Mouse (Mus musculus) layer of hippocampus, postnatal 14 days (tissue): ENCODE data around the gene Arap2. TPM values are rescaled to one million over a fixed set of nuclear protein-coding genes. Genes with fewer than 3 reads are reported as not detected.
A peak's percentile ranks its signal among the peaks of the same experiment; 100 is the strongest.

Experiments
- DNase-seq, 2 experiments: peaks; one replicate each; pipeline ENCODE4 v3.0.0; 2021 to 2022; ENCODE audit warnings: low spot score in 2 of 2, mixed read lengths in 1 of 2
- long read RNA-seq, 2 experiments: library from polyadenylated mRNA; stranded (forward); transcript quantifications; one replicate each; pipeline ENCODE4 v2.0.0; 2021
- total RNA-seq, 2 experiments: library from RNA; stranded (reverse); gene quantifications; 2 replicates each; pipeline ENCODE4 v1.2.3; 2021

The Arap2 gene
- 10 to 100 TPM; 37.8 to 46.5 TPM for total RNA-seq
- long read RNA-seq, experiment 1, full-length matches to known transcripts, result 1 of 2 reads
- long read RNA-seq, experiment 1, partial matches to known transcripts, result 1 of 2 reads
- long read RNA-seq, experiment 1, other reads (novel, unspliced or antisense), result 0 of 2 reads
- long read RNA-seq, experiment 2, full-length matches to known transcripts, result 1 of 4 reads
- long read RNA-seq, experiment 2, partial matches to known transcripts, result 3 of 4 reads
- long read RNA-seq, experiment 2, other reads (novel, unspliced or antisense), result 0 of 4 reads

- peak in 1 of 2 experiments; percentile 46 for DNase-seq
Measured at GRCm38 (mm10) chr5:62765784-62766701, at the start of gene Arap2. Gene Arap2 (minus strand): TSS chr5:62766159.

- DNase-seq, result no peak
Measured at GRCm38 (mm10) chr5:62815741-62816140, 49.8 kb upstream of the Arap2 start.

GRCm38 (mm10) chr5:62814072-62814414 is 48.1 kb upstream of the Arap2 start:
- DNase-seq, result no peak

GRCm38 (mm10) chr5:62813402-62814071 is 47.6 kb upstream of the Arap2 start, which contains the start of gene Dthd1:
Gene Dthd1 (plus strand): TSS chr5:62813823.
- peak in 1 of 2 experiments; percentile 57 for DNase-seq

GRCm38 (mm10) chr5:62792776-62793175 is 26.8 kb upstream of the Arap2 start:
- no peak for DNase-seq

- DNase-seq, result no peak
Measured at GRCm38 (mm10) chr5:62790921-62791564, 25.1 kb upstream of the Arap2 start.

- no peak for DNase-seq
Measured at GRCm38 (mm10) chr5:62786809-62787208, 20.9 kb upstream of the Arap2 start.

GRCm38 (mm10) chr5:62778682-62779081 is 12.7 kb upstream of the Arap2 start:
- DNase-seq, result no peak

- DNase-seq, result no peak
Measured at GRCm38 (mm10) chr5:62777804-62778203, 11.8 kb upstream of the Arap2 start.

- DNase-seq, result no peak
Measured at GRCm38 (mm10) chr5:62771775-62772599, 6.0 kb upstream of the Arap2 start.

GRCm38 (mm10) chr5:62765459-62765783 is 538 bp downstream of the Arap2 start:
- DNase-seq, result no peak

- DNase-seq, result no peak
Measured at GRCm38 (mm10) chr5:62764161-62764560, 1.8 kb downstream of the Arap2 start.

GRCm38 (mm10) chr5:62763046-62763445 is 2.9 kb downstream of the Arap2 start:
- DNase-seq, result no peak

- DNase-seq, result no peak
Measured at GRCm38 (mm10) chr5:62762298-62762960, 3.5 kb downstream of the Arap2 start.

- no peak for DNase-seq
Measured at GRCm38 (mm10) chr5:62760791-62761504, 5.0 kb downstream of the Arap2 start.

- no peak for DNase-seq
Measured at GRCm38 (mm10) chr5:62755808-62756527, 10.0 kb downstream of the Arap2 start.

- no peak for DNase-seq
Measured at GRCm38 (mm10) chr5:62752934-62753333, 13.0 kb downstream of the Arap2 start.

- DNase-seq, result no peak
Measured at GRCm38 (mm10) chr5:62751692-62752091, 14.3 kb downstream of the Arap2 start.

- DNase-seq, result peak in 1 of 2 experiments; percentile 57
Measured at GRCm38 (mm10) chr5:62748168-62748567, 17.8 kb downstream of the Arap2 start.
